Mouse (Mus musculus): ENCODE results near the gene Six1.
"Not testable (repeated sequence)": the region's sequence is repeated elsewhere in the genome, so short reads cannot be mapped to it uniquely, and the experiment has no call there.

The Six1 gene

GRCm38 (mm10) chr12:73053668-73054241 is at the start of gene Six1:
Six1 (minus strand) TSS chr12:73053887.
- DNase-seq (ENCODE audit: low spot score in 2 of 2), result peak; percentile 84 to 85

GRCm38 (mm10) chr12:73098593-73098992 is 44.9 kb upstream of the Six1 start:
- no peak for DNase-seq (ENCODE audit: low spot score in 2 of 2)

- not testable (repeated sequence) for DNase-seq (ENCODE audit: low spot score in 2 of 2)
Observed at GRCm38 (mm10) chr12:73096177-73096576, 42.5 kb upstream of the Six1 start.

- DNase-seq (ENCODE audit: low spot score in 2 of 2), result no peak
Observed at GRCm38 (mm10) chr12:73094605-73095004, 40.9 kb upstream of the Six1 start.

- no peak for DNase-seq (ENCODE audit: low spot score in 2 of 2)
Observed at GRCm38 (mm10) chr12:73094189-73094588, 40.5 kb upstream of the Six1 start.

- DNase-seq (ENCODE audit: low spot score in 2 of 2), result no peak
Observed at GRCm38 (mm10) chr12:73090672-73091335, 37.1 kb upstream of the Six1 start.

GRCm38 (mm10) chr12:73088911-73089310 is 35.2 kb upstream of the Six1 start:
- no peak for DNase-seq (ENCODE audit: low spot score in 2 of 2)

- DNase-seq (ENCODE audit: low spot score in 2 of 2), result no peak
Observed at GRCm38 (mm10) chr12:73088500-73088899, 34.8 kb upstream of the Six1 start.

- no peak for DNase-seq (ENCODE audit: low spot score in 2 of 2)
Observed at GRCm38 (mm10) chr12:73087086-73087485, 33.4 kb upstream of the Six1 start.

GRCm38 (mm10) chr12:73085739-73086630 is 32.3 kb upstream of the Six1 start:
- no peak for DNase-seq (ENCODE audit: low spot score in 2 of 2)

- DNase-seq (ENCODE audit: low spot score in 2 of 2), result no peak
Observed at GRCm38 (mm10) chr12:73083773-73084172, 30.1 kb upstream of the Six1 start.

- not testable (repeated sequence) for DNase-seq (ENCODE audit: low spot score in 2 of 2)
Observed at GRCm38 (mm10) chr12:73081828-73082227, 28.1 kb upstream of the Six1 start.

GRCm38 (mm10) chr12:73060805-73061410 is 7.2 kb upstream of the Six1 start:
- DNase-seq (ENCODE audit: low spot score in 2 of 2), result no peak

- DNase-seq (ENCODE audit: low spot score in 2 of 2), result no peak
Observed at GRCm38 (mm10) chr12:73057492-73057891, 3.8 kb upstream of the Six1 start.

GRCm38 (mm10) chr12:73055451-73055850 is 1.8 kb upstream of the Six1 start:
- DNase-seq (ENCODE audit: low spot score in 2 of 2), result no peak

- no peak for DNase-seq (ENCODE audit: low spot score in 2 of 2)
Observed at GRCm38 (mm10) chr12:73054576-73055185, 994 bp upstream of the Six1 start.

- no peak for DNase-seq (ENCODE audit: low spot score in 2 of 2)
Observed at GRCm38 (mm10) chr12:73052651-73053591, 766 bp downstream of the Six1 start.

GRCm38 (mm10) chr12:73052036-73052650 is 1.5 kb downstream of the Six1 start:
- DNase-seq (ENCODE audit: low spot score in 2 of 2), result no peak

GRCm38 (mm10) chr12:73050811-73051580 is 2.7 kb downstream of the Six1 start:
- DNase-seq (ENCODE audit: low spot score in 2 of 2), result no peak
